Mouse (Mus musculus): ENCODE measurements around the gene Kdsr.
"Not testable (repeated sequence)": the region's sequence is repeated elsewhere in the genome, so short reads cannot be mapped to it uniquely, and the experiment has no call there.

Gene Kdsr

GRCm38 (mm10) chr1:106739810-106740209 lies 19.7 kb downstream of the Kdsr start:
- DNase-seq (ENCODE audit: low spot score) = no peak

GRCm38 (mm10) chr1:106738092-106738491 lies 21.4 kb downstream of the Kdsr start:
- DNase-seq (ENCODE audit: low spot score) = peak; percentile 21

GRCm38 (mm10) chr1:106736211-106736610 lies 23.3 kb downstream of the Kdsr start:
- DNase-seq (ENCODE audit: low spot score) = no peak

- peak; percentile 37 for DNase-seq (ENCODE audit: low spot score)
Observed at GRCm38 (mm10) chr1:106735586-106735985, 23.9 kb downstream of the Kdsr start.

- DNase-seq (ENCODE audit: low spot score) = no peak
Observed at GRCm38 (mm10) chr1:106722061-106722460, 37.5 kb downstream of the Kdsr start.

GRCm38 (mm10) chr1:106717736-106718135 lies 41.8 kb downstream of the Kdsr start:
- not testable (repeated sequence) for DNase-seq (ENCODE audit: low spot score)

GRCm38 (mm10) chr1:106717071-106717601 lies 42.4 kb downstream of the Kdsr start:
- DNase-seq (ENCODE audit: low spot score) = peak; percentile 70

GRCm38 (mm10) chr1:106716141-106716540 lies 43.4 kb downstream of the Kdsr start:
- no peak for DNase-seq (ENCODE audit: low spot score)

- DNase-seq (ENCODE audit: low spot score) = no peak
Observed at GRCm38 (mm10) chr1:106715111-106716083, 44.1 kb downstream of the Kdsr start.

- no peak for DNase-seq (ENCODE audit: low spot score)
Observed at GRCm38 (mm10) chr1:106714530-106714981, 45.0 kb downstream of the Kdsr start.

- DNase-seq (ENCODE audit: low spot score) = peak; percentile 87
Observed at GRCm38 (mm10) chr1:106713621-106714529, 45.7 kb downstream of the Kdsr start, which contains the start of gene Bcl2. Gene Bcl2 (minus strand): TSS chr1:106714274.

- peak; percentile 59 for DNase-seq (ENCODE audit: low spot score)
Observed at GRCm38 (mm10) chr1:106712330-106712729, 47.2 kb downstream of the Kdsr start.

- no peak for DNase-seq (ENCODE audit: low spot score)
Observed at GRCm38 (mm10) chr1:106711356-106712125, 48.0 kb downstream of the Kdsr start.

- no peak for DNase-seq (ENCODE audit: low spot score)
Observed at GRCm38 (mm10) chr1:106710202-106710601, 49.3 kb downstream of the Kdsr start.

- DNase-seq (ENCODE audit: low spot score) = no peak
Observed at GRCm38 (mm10) chr1:106707036-106707880, 52.3 kb downstream of the Kdsr start.

- DNase-seq (ENCODE audit: low spot score) = no peak
Observed at GRCm38 (mm10) chr1:106703183-106703582, 56.3 kb downstream of the Kdsr start.

- no peak for DNase-seq (ENCODE audit: low spot score)
Observed at GRCm38 (mm10) chr1:106702471-106703175, 56.9 kb downstream of the Kdsr start.

GRCm38 (mm10) chr1:106700520-106701114 lies 58.9 kb downstream of the Kdsr start:
- no peak for DNase-seq (ENCODE audit: low spot score)

- DNase-seq (ENCODE audit: low spot score) = no peak
Observed at GRCm38 (mm10) chr1:106696472-106696871, 63.1 kb downstream of the Kdsr start.

Data from lung, postnatal 25 days (tissue).